Mouse (Mus musculus): ENCODE results near the gene Strada.
"Not testable (repeated sequence)": the region's sequence is repeated elsewhere in the genome, so short reads cannot be mapped to it uniquely, and the experiment has no call there.

The Strada gene

GRCm38 (mm10) chr11:106202123-106202465 lies at the start of gene Strada:
Strada (minus strand) TSS chr11:106202168.
- DNase-seq, result no peak

- no peak for DNase-seq
Observed at GRCm38 (mm10) chr11:106249326-106249725, 47.4 kb upstream of the Strada start.

GRCm38 (mm10) chr11:106246834-106247233 lies 44.9 kb upstream of the Strada start:
- no peak for DNase-seq

GRCm38 (mm10) chr11:106233978-106234377 lies 32.0 kb upstream of the Strada start:
- DNase-seq, result not testable (repeated sequence)

GRCm38 (mm10) chr11:106220603-106221002 lies 18.6 kb upstream of the Strada start:
- no peak for DNase-seq

GRCm38 (mm10) chr11:106216730-106217490 lies 14.9 kb upstream of the Strada start, which contains the start of gene Ddx42:
Ddx42 (plus strand) TSS chr11:106216926.
- peak; percentile 93 to 96 for DNase-seq

- DNase-seq, result peak; percentile 95 to 98
Observed at GRCm38 (mm10) chr11:106215927-106216729, 14.2 kb upstream of the Strada start, which contains the start of gene Ccdc47. Ccdc47 (minus strand) TSS chr11:106216344.

- no peak for DNase-seq
Observed at GRCm38 (mm10) chr11:106215450-106215859, 13.5 kb upstream of the Strada start.

GRCm38 (mm10) chr11:106214856-106215255 lies 12.9 kb upstream of the Strada start:
- no peak for DNase-seq

- no peak for DNase-seq
Observed at GRCm38 (mm10) chr11:106212771-106213170, 10.8 kb upstream of the Strada start.

GRCm38 (mm10) chr11:106201337-106202122 lies 438 bp downstream of the Strada start:
- no peak for DNase-seq

- no peak for DNase-seq
Observed at GRCm38 (mm10) chr11:106200756-106201155, 1.2 kb downstream of the Strada start.

GRCm38 (mm10) chr11:106199997-106200396 lies 2.0 kb downstream of the Strada start:
- DNase-seq, result not testable (repeated sequence)

GRCm38 (mm10) chr11:106198277-106198676 lies 3.7 kb downstream of the Strada start:
- DNase-seq, result no peak

- DNase-seq, result no peak
Observed at GRCm38 (mm10) chr11:106195341-106195740, 6.6 kb downstream of the Strada start.

- DNase-seq, result no peak
Observed at GRCm38 (mm10) chr11:106194891-106195290, 7.1 kb downstream of the Strada start.

- no peak for DNase-seq
Observed at GRCm38 (mm10) chr11:106194155-106194541, 7.8 kb downstream of the Strada start.

GRCm38 (mm10) chr11:106193371-106194154 lies 8.4 kb downstream of the Strada start:
- DNase-seq, result peak; percentile 97 to 98

GRCm38 (mm10) chr11:106192657-106193370 lies 9.2 kb downstream of the Strada start:
- no peak for DNase-seq

- DNase-seq, result no peak
Observed at GRCm38 (mm10) chr11:106192241-106192640, 9.7 kb downstream of the Strada start.

GRCm38 (mm10) chr11:106191716-106192115 lies 10.3 kb downstream of the Strada start:
- no peak for DNase-seq

GRCm38 (mm10) chr11:106187326-106187725 lies 14.6 kb downstream of the Strada start:
- no peak for DNase-seq
